Mouse (Mus musculus) myocyte (in vitro differentiated cells): ENCODE results near the gene Sbf2. TPM values are rescaled to one million over a fixed set of nuclear protein-coding genes. Genes with fewer than 3 reads are reported as not detected.

ENCODE experiments used
- H3K27me3 ChIP-seq: one replicate; pipeline ENCODE4 v1.6.1; 2011; ENCODE audit not compliant: control insufficient read depth, insufficient read depth, insufficient read length
- H3K36me3 ChIP-seq: one replicate; pipeline ENCODE4 v1.6.1; 2011; ENCODE audit not compliant: control insufficient read depth, insufficient read depth
- H3K4me2 ChIP-seq: one replicate; pipeline ENCODE4 v1.6.1; 2011; ENCODE audit warnings: low read depth, control low read depth
- H3K4me3 ChIP-seq: one replicate; pipeline ENCODE4 v1.5.1; 2011; ENCODE audit warnings: mild to moderate bottlenecking, control low read depth, moderate library complexity
- H3K79me2 ChIP-seq: one replicate; pipeline ENCODE4 v1.6.1; 2011; ENCODE audit not compliant: control insufficient read depth, insufficient read depth
- H3ac ChIP-seq: one replicate; pipeline ENCODE4 v1.6.1; 2011; ENCODE audit not compliant: control insufficient read depth, insufficient read length
- CEBPB ChIP-seq: IDR thresholded peaks from 2 replicates; pipeline ENCODE4 v1.6.1; 2011; ENCODE audit warnings: mild to moderate bottlenecking, moderate library complexity; ENCODE audit not compliant: poor library complexity, insufficient read depth, severe bottlenecking
- E2F4 ChIP-seq: IDR thresholded peaks from one replicate; pipeline ENCODE4 v1.6.1; 2011; ENCODE audit warnings: mild to moderate bottlenecking, control low read depth, moderate library complexity; ENCODE audit not compliant: insufficient read depth
- MAX ChIP-seq: IDR thresholded peaks from one replicate; pipeline ENCODE4 v1.6.1; 2011; ENCODE audit warnings: low read depth, mild to moderate bottlenecking, control low read depth
- MYOD1 ChIP-seq, 3 experiments: IDR thresholded peaks; one replicate each; pipeline ENCODE4 v1.6.1; 2011; ENCODE audit warnings: control low read depth in 2 of 3, low read depth in 2 of 3, mild to moderate bottlenecking in 2 of 3, moderate library complexity in 1 of 3; ENCODE audit not compliant: insufficient read length in 2 of 3, control insufficient read depth in 1 of 3
- MYOG ChIP-seq, 3 experiments: IDR thresholded peaks; one replicate each; pipeline ENCODE4 v1.6.1; 2011; ENCODE audit warnings: control low read depth in 2 of 3, low read depth in 2 of 3, mild to moderate bottlenecking in 2 of 3; ENCODE audit not compliant: insufficient read length in 2 of 3, control insufficient read depth in 1 of 3, insufficient read depth in 1 of 3
- POLR2A ChIP-seq: IDR thresholded peaks from one replicate; pipeline ENCODE4 v1.6.1; 2011; ENCODE audit warnings: low read depth, mild to moderate bottlenecking, control low read depth, moderate library complexity; ENCODE audit not compliant: insufficient read length
- POLR2AphosphoS2 ChIP-seq: IDR thresholded peaks from one replicate; pipeline ENCODE4 v1.6.1; 2011; ENCODE audit warnings: low read depth, control low read depth; ENCODE audit not compliant: insufficient read length
- REST ChIP-seq: IDR thresholded peaks from one replicate; pipeline ENCODE4 v1.6.1; 2011; ENCODE audit warnings: mild to moderate bottlenecking, control low read depth, moderate library complexity; ENCODE audit not compliant: insufficient read depth, insufficient read length
- SRF ChIP-seq: IDR thresholded peaks from one replicate; pipeline ENCODE4 v1.6.1; 2011; ENCODE audit warnings: low read depth; ENCODE audit not compliant: control insufficient read depth, insufficient read length
- TCF12 ChIP-seq: IDR thresholded peaks from one replicate; pipeline ENCODE4 v1.6.1; 2011; ENCODE audit warnings: mild to moderate bottlenecking, control low read depth; ENCODE audit not compliant: poor library complexity, insufficient read depth, severe bottlenecking
- TCF3 ChIP-seq: IDR thresholded peaks from one replicate; pipeline ENCODE4 v1.6.1; 2011; ENCODE audit warnings: low read depth, control low read depth; ENCODE audit not compliant: insufficient read length
- USF1 ChIP-seq: IDR thresholded peaks from one replicate; pipeline ENCODE4 v1.6.1; 2011; ENCODE audit warnings: low read depth, mild to moderate bottlenecking, control low read depth, moderate library complexity
- polyA plus RNA-seq: library from polyadenylated mRNA; unstranded; fragments of >200 nt; fragmentation: generic; extraction: Trizol; gene quantifications from one replicate; pipeline ENCODE4 v1.2.1, GENCODE M21; 2012; ENCODE audit warnings: missing spikeins

Sbf2 gene
- polyA plus RNA-seq, 1 experiment = 11.3 TPM

GRCm38 (mm10) chr7:110347250-110347649 lies 267.5 kb downstream of the Sbf2 start:
- no peaks in the 10 kb centered on the region for H3K27me3 ChIP-seq
- H3K36me3 ChIP-seq = peaks cover 9% of the 10 kb centered on the region
- TF ChIP-seq TCF3 = no peak
- no peak for TF ChIP-seq MYOD1 (IDR thresholded peaks at IDR 0.05; ENCODE audit: control insufficient read depth in 1 of 3, insufficient read length in 2 of 3, low read depth in 2 of 3)
- TF ChIP-seq POLR2A = no peak
- no peak for TF ChIP-seq POLR2AphosphoS2
- TF ChIP-seq SRF = no peak
- TF ChIP-seq TCF12 = no peak
- TF ChIP-seq MAX = no peak
- no peak for TF ChIP-seq MYOG (IDR thresholded peaks at IDR 0.05; ENCODE audit: control insufficient read depth in 1 of 3, insufficient read depth in 1 of 3, insufficient read length in 2 of 3, low read depth in 2 of 3)
- no peak for TF ChIP-seq USF1
- no peak for TF ChIP-seq CEBPB
- no peak for TF ChIP-seq E2F4
- no peak for TF ChIP-seq REST
- no peak overlapping the region for H3K4me3 ChIP-seq
- no peaks in the 10 kb centered on the region for H3K79me2 ChIP-seq
- no peak overlapping the region for H3K4me2 ChIP-seq
- H3ac ChIP-seq = no peak overlapping the region

GRCm38 (mm10) chr7:110337601-110338000 lies 277.1 kb downstream of the Sbf2 start:
- H3K79me2 ChIP-seq = no peaks in the 10 kb centered on the region
- no peak overlapping the region for H3K4me3 ChIP-seq
- no peak overlapping the region for H3ac ChIP-seq
- no peaks in the 10 kb centered on the region for H3K27me3 ChIP-seq
- H3K36me3 ChIP-seq = peaks cover 18% of the 10 kb centered on the region
- TF ChIP-seq CEBPB (0 out of 2 replicates have a peak, but pooled peaks have one; percentile 18), MYOD1 (IDR thresholded peaks at IDR 0.05; ENCODE audit: control insufficient read depth in 1 of 3, insufficient read length in 2 of 3, low read depth in 2 of 3) (peak in 2 of 3 experiments; percentile 70 to 79), TCF12 (no peak), MYOG (IDR thresholded peaks at IDR 0.05; ENCODE audit: control insufficient read depth in 1 of 3, insufficient read depth in 1 of 3, insufficient read length in 2 of 3, low read depth in 2 of 3) (peak in 2 of 3 experiments; percentile 58 to 61)
- H3K4me2 ChIP-seq = peak overlapping the region; percentile 42

- Histone ChIP-seq H3K4me3 (no peak overlapping the region), H3K79me2 (no peaks in the 10 kb centered on the region), H3K27me3 (no peaks in the 10 kb centered on the region), H3ac (no peak overlapping the region), H3K4me2 (no peak overlapping the region), H3K36me3 (peaks cover 30% of the 10 kb centered on the region)
- TF ChIP-seq REST = no peak
- no peak for TF ChIP-seq TCF12
- no peak for TF ChIP-seq MYOD1 (IDR thresholded peaks at IDR 0.05; ENCODE audit: control insufficient read depth in 1 of 3, insufficient read length in 2 of 3, low read depth in 2 of 3)
- TF ChIP-seq E2F4 = no peak
- TF ChIP-seq MYOG (IDR thresholded peaks at IDR 0.05; ENCODE audit: control insufficient read depth in 1 of 3, insufficient read depth in 1 of 3, insufficient read length in 2 of 3, low read depth in 2 of 3) = no peak
- TF ChIP-seq CEBPB = no peak
- TF ChIP-seq MAX = no peak
- no peak for TF ChIP-seq POLR2AphosphoS2
- TF ChIP-seq POLR2A = no peak
- no peak for TF ChIP-seq TCF3
- no peak for TF ChIP-seq USF1
- TF ChIP-seq SRF = no peak
Observed at GRCm38 (mm10) chr7:110325381-110326110, 289.2 kb downstream of the Sbf2 start.

GRCm38 (mm10) chr7:110324852-110325251 lies 289.9 kb downstream of the Sbf2 start:
- H3K36me3 ChIP-seq = peaks cover 30% of the 10 kb centered on the region
- no peaks in the 10 kb centered on the region for H3K79me2 ChIP-seq
- H3ac ChIP-seq = no peak overlapping the region
- H3K27me3 ChIP-seq = no peaks in the 10 kb centered on the region
- H3K4me2 ChIP-seq = no peak overlapping the region
- TF ChIP-seq MYOD1 (IDR thresholded peaks at IDR 0.05; ENCODE audit: control insufficient read depth in 1 of 3, insufficient read length in 2 of 3, low read depth in 2 of 3) = no peak
- no peak for TF ChIP-seq POLR2A
- TF ChIP-seq USF1 = no peak
- no peak for TF ChIP-seq MYOG (IDR thresholded peaks at IDR 0.05; ENCODE audit: control insufficient read depth in 1 of 3, insufficient read depth in 1 of 3, insufficient read length in 2 of 3, low read depth in 2 of 3)
- no peak for TF ChIP-seq TCF3
- no peak for TF ChIP-seq E2F4
- TF ChIP-seq REST = no peak
- TF ChIP-seq TCF12 = no peak
- no peak for TF ChIP-seq CEBPB
- TF ChIP-seq SRF = no peak
- no peak for TF ChIP-seq POLR2AphosphoS2
- no peak for TF ChIP-seq MAX
- H3K4me3 ChIP-seq = no peak overlapping the region
